Mouse (Mus musculus) neutrophil, adult 5-6 weeks (primary cell): ENCODE data around the gene Zbtb22. TPM values are rescaled to one million over a fixed set of nuclear protein-coding genes. Genes with fewer than 3 reads are reported as not detected.
A peak's percentile ranks its signal among the peaks of the same experiment; 100 is the strongest.

Source experiments
- ATAC-seq: fragments of 151-379, 151-347 bp; 2 replicates; pipeline ENCODE4 v1.8.0; 2017; ENCODE audit warnings: mild to moderate bottlenecking, moderate TSS enrichment; ENCODE audit not compliant: insufficient number of reproducible peaks, poor library complexity, low FRiP score, severe bottlenecking; ENCODE audit errors: extremely low read depth
- total RNA-seq: library from RNA; stranded (forward); fragments of 200-1000 nt; gene quantifications from 2 replicates; pipeline ENCODE4 v1.2.3, GENCODE M21; 2017

Gene Zbtb22
- total RNA-seq, 1 experiment from 2014 or later, result 41.3 TPM

GRCm38 (mm10) chr17:33954646-33955554, 39.2 kb downstream of the Zbtb22 start:
- ATAC-seq, result no peak

- ATAC-seq, result peak; percentile 91
These were observed 40.0 kb downstream of the Zbtb22 start, which contains the start of the genes Vps52 and Rps18 for GRCm38 (mm10) chr17:33955555-33956214. Vps52 (plus strand) TSS chr17:33955812. Rps18 (minus strand) TSS chr17:33956001.

GRCm38 (mm10) chr17:33956336-33956735, 40.6 kb downstream of the Zbtb22 start:
- no peak for ATAC-seq

- ATAC-seq, result no peak
These were observed 41.8 kb downstream of the Zbtb22 start for GRCm38 (mm10) chr17:33957493-33957892.

- ATAC-seq, result no peak
These were observed 42.7 kb downstream of the Zbtb22 start for GRCm38 (mm10) chr17:33958451-33958850.

GRCm38 (mm10) chr17:33959135-33959534, 43.4 kb downstream of the Zbtb22 start:
- ATAC-seq, result no peak

- no peak for ATAC-seq
These were observed 44.2 kb downstream of the Zbtb22 start for GRCm38 (mm10) chr17:33959948-33960347.

GRCm38 (mm10) chr17:33962876-33963275, 47.2 kb downstream of the Zbtb22 start:
- no peak for ATAC-seq

- no peak for ATAC-seq
These were observed 49.6 kb downstream of the Zbtb22 start for GRCm38 (mm10) chr17:33965082-33965845.

GRCm38 (mm10) chr17:33965846-33966550, 50.3 kb downstream of the Zbtb22 start:
- no peak for ATAC-seq

GRCm38 (mm10) chr17:33968489-33968888, 52.8 kb downstream of the Zbtb22 start:
- peak; percentile 88 for ATAC-seq

Other genes with a start within 250 kb of the Zbtb22 start
- gene Hnrnpm, start 229.0 kb upstream of the Zbtb22 start, total RNA-seq, result 247 and 353 TPM in 2 replicates
- 62.6 and 68.3 TPM in 2 replicates for gene March2, start 197.2 kb upstream of the Zbtb22 start, total RNA-seq
- gene Rab11b, start 155.4 kb upstream of the Zbtb22 start, total RNA-seq, result 33.9 and 50.0 TPM in 2 replicates
- 2.3 TPM in 1 of 2 replicates, not detected in the other for gene Angptl4, start 134.1 kb upstream of the Zbtb22 start, total RNA-seq
- gene Kank3, start 105.4 kb upstream of the Zbtb22 start, total RNA-seq, result 3.1 and 4.0 TPM in 2 replicates
- 701 and 811 TPM in 2 replicates for gene Rps28, start 91.3 kb upstream of the Zbtb22 start, total RNA-seq
- gene Ndufa7, start 91.3 kb upstream of the Zbtb22 start, total RNA-seq, result 138 and 155 TPM in 2 replicates
- 1.6 and 2.9 TPM in 2 replicates for gene Cd320, start 72.8 kb upstream of the Zbtb22 start, total RNA-seq
- not detected in 2 replicates for gene Gm7029, start 42.1 kb upstream of the Zbtb22 start, total RNA-seq
- 0.86 and 3.0 TPM in 2 replicates for gene Kifc1, start 25.2 kb upstream of the Zbtb22 start, total RNA-seq
- 0.93 TPM in 1 of 2 replicates, not detected in the other for gene Platr17, start 10.8 kb upstream of the Zbtb22 start, total RNA-seq
- gene Daxx, start 6.5 kb upstream of the Zbtb22 start, total RNA-seq, result 74.4 and 81.8 TPM in 2 replicates
- 198 and 225 TPM in 2 replicates for gene Tapbp, start within 50 bp of the Zbtb22 start, total RNA-seq
- 146 and 180 TPM in 2 replicates for gene Rgl2, start 13.6 kb downstream of the Zbtb22 start, total RNA-seq
- 63.5 and 71.6 TPM in 2 replicates for gene Pfdn6, start 24.4 kb downstream of the Zbtb22 start, total RNA-seq
- gene Wdr46, start 24.8 kb downstream of the Zbtb22 start, total RNA-seq, result 16.1 and 24.2 TPM in 2 replicates
- gene B3galt4, start 35.6 kb downstream of the Zbtb22 start, total RNA-seq, result 7.1 and 7.7 TPM in 2 replicates
- gene Vps52, start 39.9 kb downstream of the Zbtb22 start, total RNA-seq, result 31.5 and 40.8 TPM in 2 replicates
- 780 and 810 TPM in 2 replicates for gene Rps18, start 40.1 kb downstream of the Zbtb22 start, total RNA-seq
- gene H2-K1, start 84.4 kb downstream of the Zbtb22 start, total RNA-seq, result 1,803 and 2,030 TPM in 2 replicates
- gene Ring1, start 108.8 kb downstream of the Zbtb22 start, total RNA-seq, result 14.8 and 24.3 TPM in 2 replicates
- 89.7 and 114 TPM in 2 replicates for gene H2-Ke6, start 112.2 kb downstream of the Zbtb22 start, total RNA-seq
- gene Slc39a7, start 115.8 kb downstream of the Zbtb22 start, total RNA-seq, result 65.5 and 69.1 TPM in 2 replicates
- gene Rxrb, start 115.9 kb downstream of the Zbtb22 start, total RNA-seq, result 65.3 and 70.2 TPM in 2 replicates
- 10.4 and 13.0 TPM in 2 replicates for gene Col11a2, start 123.5 kb downstream of the Zbtb22 start, total RNA-seq
- gene H2-Oa, start 176.4 kb downstream of the Zbtb22 start, total RNA-seq, result 119 and 138 TPM in 2 replicates
- 221 and 234 TPM in 2 replicates for gene H2-DMa, start 203.6 kb downstream of the Zbtb22 start, total RNA-seq
- gene Brd2, start 206.7 kb downstream of the Zbtb22 start, total RNA-seq, result 714 and 721 TPM in 2 replicates
- gene H2-DMb2, start 227.4 kb downstream of the Zbtb22 start, total RNA-seq, result 699 and 729 TPM in 2 replicates
- 278 and 300 TPM in 2 replicates for gene H2-DMb1, start 237.2 kb downstream of the Zbtb22 start, total RNA-seq